Mouse (Mus musculus): Measurements from ENCODE around the gene Kmt2c. TPM values are rescaled to one million over a fixed set of nuclear protein-coding genes. Genes with fewer than 3 reads are reported as not detected.
"Not testable (repeated sequence)": the region's sequence is repeated elsewhere in the genome, so short reads cannot be mapped to it uniquely, and the experiment has no call there.

Kmt2c gene
- total RNA-seq, 2 experiments from 2014 or later = 82.4 to 88.7 TPM

DNA sequence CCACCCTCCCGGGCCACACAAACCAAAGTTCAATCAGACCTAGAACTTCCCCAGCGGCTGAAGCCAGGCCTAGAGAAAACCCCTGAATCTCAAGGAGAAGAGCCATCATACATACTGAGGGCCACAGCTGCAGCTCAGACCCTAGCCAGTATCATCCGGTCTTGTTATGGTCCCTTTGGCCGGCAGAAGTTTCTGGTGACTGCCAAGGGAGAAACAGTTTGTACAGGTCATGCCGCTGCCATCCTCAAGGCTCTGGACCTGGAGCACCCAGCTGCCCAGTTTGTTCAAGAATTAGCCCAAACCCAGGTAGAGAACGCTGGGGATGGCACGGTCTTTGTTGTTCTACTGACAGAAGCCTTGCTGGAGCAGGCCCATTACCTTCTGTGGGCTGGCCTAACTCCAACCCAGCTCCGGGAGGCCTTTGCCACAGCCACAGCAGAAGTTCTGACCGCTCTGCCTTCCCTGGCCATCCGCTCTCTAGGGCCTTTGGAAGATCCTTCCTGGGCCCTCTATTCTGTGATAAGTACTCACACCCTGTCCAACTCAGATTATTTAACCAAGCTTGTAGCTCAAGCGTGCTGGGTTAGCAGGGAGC is 17.8 kb upstream of the Kmt2c start:
- DNase-seq (ENCODE audit: low spot score in 2 of 2) = no peak

- no peak for DNase-seq (ENCODE audit: low spot score in 2 of 2)
These were observed 17.2 kb upstream of the Kmt2c start, which contains the start of gene Cct8l1 for GRCm38 (mm10) chr5:25515767-25516166. Cct8l1 (plus strand) TSS chr5:25516067.

DNA sequence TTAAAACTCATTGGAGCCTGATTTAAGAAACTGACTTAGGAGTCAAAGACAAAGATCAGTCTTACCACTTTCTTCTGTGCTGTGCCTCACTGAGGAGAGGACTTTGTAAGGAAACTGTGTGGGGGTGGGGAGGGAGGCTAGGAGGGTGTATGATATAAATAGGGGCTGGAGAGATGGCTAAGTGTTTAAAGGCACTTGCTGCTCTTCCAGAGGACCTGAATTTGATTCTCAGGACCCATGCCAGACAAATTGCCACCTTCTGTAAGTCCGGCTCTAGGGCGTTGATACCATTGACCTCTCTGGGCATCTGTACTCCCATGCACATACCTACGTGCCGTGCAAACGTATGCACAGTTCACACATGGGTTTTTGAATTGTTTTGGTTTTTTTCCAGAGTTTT is 7.5 kb upstream of the Kmt2c start:
- no peak for DNase-seq (ENCODE audit: low spot score in 2 of 2)

DNA sequence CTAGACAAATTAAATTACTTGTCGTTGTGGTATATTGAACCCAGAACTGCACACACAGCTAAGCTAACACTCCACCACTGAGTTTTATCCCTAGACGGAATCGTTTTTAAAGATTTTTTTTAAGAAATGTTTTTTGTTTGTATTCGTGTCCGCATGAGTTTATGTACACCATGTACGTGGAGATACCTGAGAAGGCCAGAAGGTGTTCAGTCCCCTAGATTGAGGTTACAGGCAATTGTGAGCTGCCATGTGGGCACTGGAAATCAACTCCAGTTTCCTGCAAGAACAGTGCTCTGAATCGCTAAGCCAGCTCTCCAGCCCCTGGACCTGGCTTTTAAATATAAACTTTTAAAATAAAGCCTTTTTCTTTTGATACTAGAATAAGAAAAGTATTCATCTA is 2.1 kb upstream of the Kmt2c start:
- no peak for DNase-seq (ENCODE audit: low spot score in 2 of 2)

DNA sequence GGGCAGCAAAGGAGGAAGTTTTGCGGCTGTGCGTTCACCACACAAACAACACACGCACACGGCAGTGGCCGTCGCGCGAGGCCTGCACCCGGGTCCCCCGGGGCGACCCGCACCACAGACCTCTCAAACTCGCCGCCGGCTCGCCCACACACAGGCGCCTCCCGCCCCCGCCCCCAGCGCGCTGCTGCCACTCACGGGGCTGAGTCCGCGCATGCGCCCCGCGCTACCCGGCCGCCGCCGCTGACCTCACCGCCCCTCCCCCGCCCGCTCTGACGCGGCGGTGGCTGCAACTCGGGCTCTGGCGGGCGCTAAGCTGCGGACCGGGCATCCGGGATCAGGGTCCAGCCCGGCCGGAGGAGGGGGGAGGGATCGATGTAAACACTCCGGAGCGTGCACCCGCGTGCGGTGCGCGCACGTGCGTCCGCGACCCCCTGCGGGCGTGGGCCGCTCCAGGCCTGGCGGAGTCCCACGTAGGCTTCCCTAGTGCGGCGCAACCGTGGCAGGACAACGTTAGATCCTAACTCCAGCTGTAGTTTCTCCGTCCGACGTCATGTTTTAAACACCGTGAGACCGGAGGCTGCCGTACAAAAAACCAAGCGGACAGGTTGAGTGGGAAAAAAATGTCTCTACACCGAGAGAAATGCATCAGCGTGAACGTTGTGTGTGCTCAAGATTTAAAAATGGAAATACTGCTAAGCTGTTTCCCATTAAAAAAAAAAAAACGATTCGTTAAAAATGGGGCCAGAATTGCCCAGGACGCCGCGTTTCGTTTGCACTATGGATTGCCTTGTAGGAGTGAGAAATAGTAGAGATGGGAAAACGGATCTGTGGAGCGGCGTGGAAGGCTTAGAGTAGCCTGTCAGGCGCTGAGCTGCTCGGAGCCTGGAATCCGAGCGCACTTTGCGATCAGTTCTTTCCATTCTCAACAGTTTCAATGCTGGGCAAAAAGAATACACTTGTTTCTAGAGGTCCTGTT is 1.1 kb upstream of the Kmt2c start:
- peak; percentile 97 to 99 for DNase-seq (ENCODE audit: low spot score in 2 of 2)

DNA sequence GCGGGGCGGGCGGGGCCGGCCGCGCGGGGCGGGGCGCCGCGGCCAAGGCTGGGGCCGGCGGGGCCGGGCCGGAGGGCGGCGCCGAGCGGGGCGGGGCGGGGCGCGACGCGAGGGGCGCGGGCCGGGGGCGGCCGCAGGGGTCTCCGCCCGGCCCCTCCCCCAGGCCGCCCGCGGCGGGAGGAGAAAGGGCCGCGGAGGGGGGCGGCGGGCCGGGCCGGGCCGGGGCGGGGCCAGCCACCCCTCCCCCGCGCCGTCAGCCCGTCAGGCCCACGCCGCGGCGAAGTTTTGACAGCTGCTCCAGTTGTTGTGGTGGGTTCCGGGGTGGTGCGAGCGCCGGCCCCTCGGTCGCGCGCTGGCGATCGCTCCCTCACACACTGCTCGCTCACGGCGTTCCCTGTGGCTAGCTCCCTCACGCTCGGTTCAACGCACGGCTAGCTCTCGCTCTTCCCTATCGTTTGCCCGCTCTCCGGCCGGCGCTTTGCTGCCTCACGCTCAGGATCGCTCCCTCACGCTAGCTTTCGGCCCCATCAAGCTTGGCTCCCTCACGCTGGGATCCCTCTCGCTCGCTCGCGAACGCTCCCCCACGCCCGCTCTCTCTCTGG is 339 bp upstream of the Kmt2c start:
- peak in 1 of 2 experiments; percentile 80 for DNase-seq (ENCODE audit: low spot score in 2 of 2)

DNA sequence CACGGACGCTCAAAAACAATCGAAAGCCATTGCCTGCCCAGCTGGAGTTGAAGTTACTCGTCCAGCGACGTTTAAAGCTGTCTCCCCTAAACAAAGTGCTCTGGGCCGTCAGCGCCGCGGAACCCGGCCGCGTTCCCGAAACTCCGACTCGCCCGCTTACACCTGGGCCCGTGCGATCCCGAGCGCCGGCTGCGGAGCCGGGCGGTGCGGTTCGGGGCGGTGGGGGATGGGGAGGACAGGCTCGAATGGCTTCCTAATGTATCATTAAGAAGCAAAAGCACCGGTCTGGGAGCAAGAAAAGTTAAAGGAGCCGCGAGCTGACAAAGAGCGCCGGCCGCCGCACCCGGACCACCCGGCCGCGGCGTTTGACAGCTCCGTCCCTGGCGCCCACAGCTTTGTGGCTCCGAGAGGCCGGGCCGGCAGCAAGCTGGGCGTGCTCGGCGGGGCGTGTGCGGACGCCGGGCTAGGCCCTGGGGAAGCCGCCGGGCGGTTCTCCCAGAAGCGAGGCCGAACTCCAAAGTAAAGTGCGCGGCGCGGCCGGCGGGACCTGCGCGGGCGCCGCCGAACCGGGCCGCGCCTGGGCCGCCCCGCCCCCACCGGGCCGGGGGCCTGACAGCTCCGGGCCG is 750 bp downstream of the Kmt2c start:
- peak; percentile 41 to 60 for DNase-seq (ENCODE audit: low spot score in 2 of 2)

DNA sequence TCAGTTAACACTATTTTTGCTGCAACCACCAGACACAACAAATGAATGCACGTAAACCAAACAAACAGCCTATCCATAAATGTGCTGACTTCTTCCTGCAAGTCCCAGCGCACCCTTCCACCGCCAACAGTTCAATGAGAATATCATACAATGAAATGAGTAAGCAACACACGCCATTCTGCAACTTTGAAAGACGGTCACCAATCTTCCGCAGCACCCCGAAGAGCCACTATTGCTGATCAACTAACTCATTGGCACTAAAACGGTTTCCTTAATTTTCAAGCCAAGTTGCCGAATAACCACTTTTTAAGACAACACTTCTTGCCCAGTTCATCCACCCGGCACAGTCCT is 1.2 kb downstream of the Kmt2c start:
- peak; percentile 12 for DNase-seq (ENCODE audit: low spot score in 2 of 2)

DNA sequence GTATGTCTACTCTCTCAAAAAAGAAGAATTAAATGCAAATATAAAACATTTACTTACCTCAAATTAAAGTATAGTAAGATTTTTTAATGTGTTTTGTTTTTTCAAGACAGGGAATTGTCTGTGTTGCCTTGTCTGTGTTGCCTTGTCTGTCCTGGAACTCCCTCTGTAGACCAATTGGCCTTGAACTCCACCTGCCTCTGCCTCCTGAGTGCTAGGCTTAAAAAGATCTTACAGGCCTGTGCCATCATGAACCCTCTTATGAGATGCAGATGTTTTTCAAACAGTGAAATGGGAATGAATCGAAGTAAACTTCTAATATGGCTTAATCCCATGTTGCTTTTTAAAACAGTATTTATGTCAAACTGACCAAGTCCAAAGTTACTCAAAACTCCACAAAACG is 1.9 kb downstream of the Kmt2c start:
- no peak for DNase-seq (ENCODE audit: low spot score in 2 of 2)

DNA sequence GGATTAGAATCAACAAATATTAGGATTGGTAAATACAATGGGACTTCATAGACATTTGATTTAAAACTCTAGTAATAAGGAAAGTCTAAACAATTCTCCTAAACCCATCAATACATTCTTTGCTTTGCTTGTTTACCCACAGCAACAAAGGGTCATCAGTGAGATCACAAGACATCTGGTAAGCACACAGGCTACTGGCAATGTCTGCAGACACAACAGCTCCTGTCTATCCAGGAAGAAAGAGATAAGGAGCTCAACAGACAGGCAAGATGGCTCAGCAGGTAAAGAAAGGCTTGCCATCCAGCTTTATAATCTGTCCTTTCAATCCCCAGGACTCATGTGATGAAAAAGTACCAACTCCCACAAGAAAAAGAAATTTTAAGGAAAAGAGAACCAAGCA is 19.7 kb downstream of the Kmt2c start:
- no peak for DNase-seq (ENCODE audit: low spot score in 2 of 2)

- DNase-seq (ENCODE audit: low spot score in 2 of 2) = no peak
These were observed 22.8 kb downstream of the Kmt2c start for GRCm38 (mm10) chr5:25475789-25476188.

- DNase-seq (ENCODE audit: low spot score in 2 of 2) = no peak
These were observed 26.5 kb downstream of the Kmt2c start for GRCm38 (mm10) chr5:25472070-25472469.

- no peak for DNase-seq (ENCODE audit: low spot score in 2 of 2)
These were observed 36.6 kb downstream of the Kmt2c start for GRCm38 (mm10) chr5:25461956-25462355.

DNA sequence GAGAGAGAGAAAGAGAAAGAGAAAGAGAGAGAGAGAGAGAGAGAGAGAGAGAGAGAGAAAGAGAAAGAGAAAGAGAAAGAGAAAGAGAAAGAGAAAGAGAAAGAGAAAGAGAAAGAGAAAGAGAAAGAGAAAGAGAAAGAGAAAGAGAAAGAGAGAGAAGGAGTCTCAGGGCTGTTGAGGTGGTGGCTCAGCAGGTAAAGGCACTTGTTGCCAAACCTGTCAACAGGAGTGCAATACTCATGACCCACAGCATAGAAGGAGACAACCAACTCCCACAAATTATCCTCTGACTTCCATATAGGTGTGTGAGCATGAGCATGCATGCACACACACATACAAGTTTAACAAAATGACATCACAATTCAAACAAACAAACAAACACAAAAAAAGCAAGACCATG is 43.2 kb downstream of the Kmt2c start:
- DNase-seq (ENCODE audit: low spot score in 2 of 2) = not testable (repeated sequence)

GRCm38 (mm10) chr5:25452691-25453090 is 45.9 kb downstream of the Kmt2c start:
- no peak for DNase-seq (ENCODE audit: low spot score in 2 of 2)

- DNase-seq (ENCODE audit: low spot score in 2 of 2) = no peak
These were observed 61.1 kb downstream of the Kmt2c start for GRCm38 (mm10) chr5:25437508-25437907.

DNA sequence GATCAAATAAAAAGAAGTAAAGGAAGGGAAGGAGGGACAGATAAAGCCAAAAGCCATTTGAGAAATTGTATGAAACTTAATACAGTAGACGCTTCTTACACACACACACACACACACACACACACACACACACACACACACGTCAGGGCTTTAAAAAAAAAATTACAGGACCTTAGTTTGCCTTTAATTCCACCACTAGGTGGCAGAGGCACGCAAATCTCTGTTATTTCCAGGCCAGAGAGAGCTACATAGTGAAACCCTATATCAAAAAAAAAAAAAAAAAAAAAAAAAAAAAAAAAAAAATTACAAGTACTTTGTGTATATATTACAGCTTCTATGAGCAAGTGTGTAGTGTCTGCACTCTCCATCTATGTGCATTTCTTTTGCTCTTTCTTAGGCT is 62.5 kb downstream of the Kmt2c start:
- DNase-seq (ENCODE audit: low spot score in 2 of 2) = peak; percentile 38

DNA sequence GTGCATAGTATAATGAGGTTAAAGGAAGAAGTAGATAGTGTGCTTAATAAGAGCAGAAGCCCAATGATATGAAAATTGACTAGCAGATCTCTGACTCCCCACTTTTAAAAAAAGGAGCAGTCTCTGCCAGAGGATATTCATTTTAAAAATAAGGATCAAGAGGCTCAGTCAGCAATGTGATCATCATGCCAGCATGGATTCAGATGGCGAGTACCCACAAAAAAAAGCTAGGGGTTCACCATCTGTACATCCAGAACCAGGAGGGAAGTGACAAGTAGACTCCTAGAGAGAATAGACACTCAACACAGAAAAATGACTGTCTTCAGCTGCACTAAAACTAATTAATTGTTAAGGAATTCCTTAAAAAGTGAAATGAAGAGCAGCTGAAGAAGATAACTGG is 76.0 kb downstream of the Kmt2c start:
- DNase-seq (ENCODE audit: low spot score in 2 of 2) = no peak

DNA sequence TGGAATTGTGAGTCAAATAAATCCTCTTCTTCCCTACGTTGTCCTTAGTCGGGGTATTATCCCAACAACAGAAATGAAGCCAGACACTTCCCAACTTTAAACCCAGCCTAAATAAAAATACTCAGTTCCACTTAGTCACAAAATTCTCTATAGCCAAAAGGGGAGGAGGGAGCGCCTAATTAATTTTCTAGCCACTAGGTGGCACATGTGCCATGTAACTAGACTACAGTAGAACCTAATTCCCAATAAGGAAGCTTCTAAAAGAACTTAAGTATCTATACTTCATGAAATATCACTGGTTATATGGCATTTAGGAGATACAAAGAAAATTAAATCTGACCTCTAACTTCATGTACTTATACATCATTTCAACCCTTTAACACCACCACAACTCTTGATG is 78.0 kb downstream of the Kmt2c start:
- peak; percentile 70 to 74 for DNase-seq (ENCODE audit: low spot score in 2 of 2)

DNA sequence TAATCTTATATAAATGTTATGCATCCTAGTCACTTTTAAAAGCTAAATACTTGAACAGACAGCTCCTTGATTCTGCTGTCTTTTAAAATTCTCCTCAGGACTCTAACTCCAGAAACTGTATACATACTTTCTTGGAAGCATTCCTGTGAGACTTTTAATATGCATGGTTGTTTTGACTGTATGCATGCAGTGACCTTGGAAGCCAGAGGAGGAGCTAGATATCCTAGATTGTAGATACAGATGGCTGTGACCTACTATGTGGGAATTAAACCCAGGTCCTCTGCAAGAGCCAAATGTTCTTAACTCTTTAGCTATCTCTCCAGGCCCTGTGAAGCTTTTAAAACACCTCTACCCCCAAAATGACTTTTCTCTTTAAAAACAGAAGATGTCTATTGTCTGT is 83.2 kb downstream of the Kmt2c start:
- DNase-seq (ENCODE audit: low spot score in 2 of 2) = no peak

DNA sequence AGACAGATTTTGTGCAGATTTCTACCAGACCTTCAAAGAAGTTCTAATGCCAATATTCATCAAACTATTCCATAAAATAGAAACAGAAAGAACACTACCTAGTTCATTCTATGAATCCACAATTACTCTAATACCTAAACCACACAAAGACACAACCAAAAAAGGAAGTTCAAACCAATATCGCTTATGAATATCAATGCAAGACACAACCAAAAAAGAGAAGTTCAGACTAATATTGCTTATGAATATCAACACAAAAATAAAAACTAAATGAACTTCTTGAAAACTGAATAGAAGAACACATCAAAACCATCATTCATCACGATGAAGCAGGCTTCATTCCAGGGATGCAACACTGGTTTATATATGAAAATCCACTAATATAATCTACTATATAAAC is 101.9 kb downstream of the Kmt2c start:
- DNase-seq (ENCODE audit: low spot score in 2 of 2) = no peak

DNA sequence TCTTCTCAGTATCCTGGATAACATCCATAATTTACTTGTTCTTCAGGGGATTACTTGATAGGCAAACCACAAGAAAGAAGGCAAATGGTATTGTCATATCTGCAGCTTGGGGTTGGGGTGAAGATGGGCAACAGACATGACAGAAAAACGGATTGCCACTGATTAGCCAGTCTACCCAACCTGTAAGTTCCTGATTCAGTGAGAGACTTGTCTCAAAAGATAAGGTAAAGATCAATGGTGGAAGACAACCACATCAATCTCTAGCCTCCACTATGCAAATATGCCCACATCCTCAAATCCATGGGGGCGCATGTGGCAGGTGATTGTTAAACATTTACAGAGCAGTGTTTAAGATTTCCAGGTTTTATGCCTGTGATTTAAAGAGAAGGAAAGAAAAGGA is 105.9 kb downstream of the Kmt2c start:
- DNase-seq (ENCODE audit: low spot score in 2 of 2) = no peak

Data from layer of hippocampus, postnatal 10 days (tissue).